Mouse (Mus musculus) G1E (cell line): ENCODE data around the gene Me3. TPM values are rescaled to one million over a fixed set of nuclear protein-coding genes. Genes with fewer than 3 reads are reported as not detected.

Source experiments
- ATAC-seq: 2 replicates; pipeline ENCODE4 v1.8.0; 2016; ENCODE audit warnings: mild to moderate bottlenecking; ENCODE audit not compliant: insufficient number of reproducible peaks, poor library complexity, low FRiP score, severe bottlenecking; ENCODE audit errors: extremely low read depth
- DNase-seq: peaks from one replicate; pipeline ENCODE4 v3.0.0; 2012; ENCODE audit warnings: low spot score
- H3K27me3 ChIP-seq: 2 replicates; pipeline ENCODE4 v1.6.1; 2012; ENCODE audit warnings: mild to moderate bottlenecking, low read length, inconsistent platforms; ENCODE audit not compliant: insufficient read depth
- H3K36me3 ChIP-seq: replicated peaks from 2 replicates; pipeline ENCODE3; 2012; ENCODE audit warnings: mild to moderate bottlenecking, inconsistent platforms
- H3K4me1 ChIP-seq: 2 replicates; pipeline ENCODE4 v1.6.1; 2012; ENCODE audit warnings: low read depth, low read length, inconsistent platforms, mixed read lengths; ENCODE audit not compliant: insufficient read depth
- H3K4me3 ChIP-seq: 2 replicates; pipeline ENCODE4 v1.5.1; 2012; ENCODE audit warnings: low read depth, mild to moderate bottlenecking, inconsistent platforms, low read length, moderate library complexity, mixed read lengths
- H3K9me3 ChIP-seq: replicated peaks from 2 replicates; pipeline ENCODE4 v1.6.1; 2012; ENCODE audit warnings: inconsistent platforms
- CTCF ChIP-seq: IDR thresholded peaks from 2 replicates; pipeline ENCODE4 v1.5.1; 2012; ENCODE audit warnings: low read depth, low read length, inconsistent platforms, mixed read lengths
- GATA1 ChIP-seq: IDR thresholded peaks from 2 replicates; pipeline ENCODE4 v1.6.1; 2012; ENCODE audit warnings: borderline replicate concordance, low read length, inconsistent platforms, mixed read lengths
- GATA2 ChIP-seq: IDR thresholded peaks from 2 replicates; pipeline ENCODE4 v1.6.1; 2012; ENCODE audit warnings: low read depth, low read length, inconsistent platforms, borderline replicate concordance
- POLR2AphosphoS5 ChIP-seq: IDR thresholded peaks from 2 replicates; pipeline ENCODE4 v1.6.1; 2012; ENCODE audit warnings: low read depth, low read length, inconsistent platforms; ENCODE audit not compliant: insufficient replicate concordance
- TAL1 ChIP-seq: conservative IDR thresholded peaks from 2 replicates; pipeline ENCODE4 v1.6.1; 2012; ENCODE audit warnings: low read depth, low read length, inconsistent platforms, mixed read lengths
- polyA plus RNA-seq: library from polyadenylated mRNA; stranded (reverse); fragments of >175 nt; gene quantifications from 2 replicates; pipeline ENCODE4 v1.2.3, GENCODE M21; 2012
- total RNA-seq, 2 experiments: library from RNA; stranded (forward) in 1 of 2; stranded (reverse) in 1 of 2; fragments of 200-1000 nt in 1 of 2; fragments of >200 nt in 1 of 2; fragmentation: Nextera tagmentation in 1 of 2; gene quantifications; 2 replicates each; pipeline ENCODE4 v1.2.3; 2014 to 2017

The Me3 gene
- total and polyA plus RNA-seq, 3 experiments, result 0.33 TPM; not detected in 2

DNA sequence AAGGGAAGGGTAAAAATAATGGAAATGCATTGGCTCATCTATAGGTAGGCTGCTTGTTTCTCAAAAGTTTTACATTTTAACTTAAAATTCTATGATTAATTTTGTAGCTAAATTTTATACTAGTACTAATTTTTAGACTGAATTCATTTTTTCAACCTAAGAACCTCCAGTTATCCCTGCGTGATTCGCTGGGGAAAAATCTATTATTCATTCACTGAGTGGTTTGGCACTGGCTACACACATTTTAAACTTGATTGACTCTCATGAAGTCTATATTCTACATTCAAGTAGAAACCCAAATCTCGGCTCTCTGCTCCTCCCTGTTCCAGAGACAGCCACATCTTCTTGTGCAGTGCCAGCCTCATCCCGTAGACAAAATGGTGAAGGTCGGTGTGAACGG, 24.9 kb upstream of the Me3 start:
- TF ChIP-seq CTCF (no peak), POLR2AphosphoS5 (no peak), GATA1 (no peak), TAL1 (no peak)
- Histone ChIP-seq H3K4me1 (no peaks in the 10 kb centered on the region), H3K4me3 (no peak overlapping the region), H3K27me3 (no peaks in the 10 kb centered on the region), H3K9me3 (no peaks in the 10 kb centered on the region), H3K36me3 (no peaks in the 10 kb centered on the region)
- ATAC-seq, result no peak
- DNase-seq, result no peak

DNA sequence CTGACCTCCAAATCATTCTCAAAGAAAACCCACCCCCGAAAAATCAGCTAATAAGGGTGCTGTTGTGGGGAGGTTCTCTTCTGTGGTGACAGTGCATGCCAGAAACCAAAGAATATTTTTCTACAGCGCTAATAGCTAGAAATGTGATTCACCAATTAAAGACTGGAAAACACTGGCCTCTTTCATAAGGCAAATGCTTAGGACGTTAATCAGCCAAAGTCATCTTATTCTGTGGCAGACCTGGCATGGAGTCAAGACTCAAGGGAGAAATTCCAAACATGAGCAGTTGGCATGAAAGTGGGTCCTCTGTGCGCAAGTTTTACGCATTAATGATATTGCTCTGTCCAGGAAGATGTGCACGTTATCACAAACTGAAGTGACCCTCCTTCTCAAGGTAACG, 21.0 kb upstream of the Me3 start:
- H3K27me3 ChIP-seq, result no peaks in the 10 kb centered on the region
- H3K4me1 ChIP-seq, result no peaks in the 10 kb centered on the region
- no peaks in the 10 kb centered on the region for H3K9me3 ChIP-seq
- H3K4me3 ChIP-seq, result no peak overlapping the region
- no peak for TF ChIP-seq CTCF
- DNase-seq (no peak), ATAC-seq (no peak)
- H3K36me3 ChIP-seq, result no peaks in the 10 kb centered on the region

DNA sequence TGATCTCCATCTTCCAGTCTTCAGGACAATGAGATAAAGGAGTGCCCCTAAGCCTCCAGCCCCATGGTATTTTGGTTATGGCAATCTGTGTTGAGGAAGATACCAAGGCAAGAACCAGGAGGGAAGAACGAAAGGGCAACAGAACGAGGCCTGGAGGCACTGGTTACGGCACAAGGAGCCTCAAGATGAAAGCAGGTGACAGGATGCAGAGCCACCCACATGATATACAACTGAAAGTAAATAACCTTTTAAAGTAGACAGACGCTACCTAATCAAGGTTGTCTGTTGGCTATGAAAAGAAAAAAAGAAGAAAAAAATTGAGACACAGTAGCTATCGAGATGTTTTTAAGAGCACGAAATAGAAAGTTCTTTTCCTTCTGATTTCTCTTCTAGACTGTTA, 16.0 kb upstream of the Me3 start:
- no peak for ATAC-seq
- TF ChIP-seq POLR2AphosphoS5 (no peak), CTCF (no peak), TAL1 (no peak), GATA2 (no peak), GATA1 (no peak)
- H3K4me3 ChIP-seq, result no peak overlapping the region

DNA sequence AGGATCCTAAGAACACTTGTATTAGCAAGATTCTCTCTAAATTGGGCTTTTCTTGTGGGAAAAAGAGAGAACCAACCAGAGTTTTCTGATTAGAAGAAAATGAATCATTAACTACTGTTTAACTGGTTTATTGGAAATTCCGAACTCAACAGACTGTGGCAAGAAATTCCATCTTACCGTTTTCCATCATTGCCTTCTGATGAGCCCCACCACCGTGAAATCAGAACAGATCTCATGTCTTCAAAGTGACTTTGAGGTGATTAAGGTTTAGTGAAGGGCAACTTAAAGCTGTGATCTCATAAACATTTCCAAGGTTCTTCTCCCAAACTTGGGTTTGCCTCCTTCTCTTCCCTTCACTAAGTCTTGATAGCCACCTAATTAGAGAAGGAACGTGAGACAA, 8.9 kb upstream of the Me3 start:
- Histone ChIP-seq H3K36me3 (no peaks in the 10 kb centered on the region), H3K9me3 (no peaks in the 10 kb centered on the region), H3K27me3 (no peaks in the 10 kb centered on the region), H3K4me1 (no peaks in the 10 kb centered on the region), H3K4me3 (no peak overlapping the region)
- DNase-seq (no peak), ATAC-seq (no peak)
- TF ChIP-seq GATA1 (no peak), POLR2AphosphoS5 (no peak), CTCF (no peak), TAL1 (no peak), GATA2 (no peak)

More for the DNA sequence above, 16.0 kb upstream of the Me3 start:
- H3K9me3 ChIP-seq, result no peaks in the 10 kb centered on the region
- H3K36me3 ChIP-seq, result no peaks in the 10 kb centered on the region
- DNase-seq, result no peak
- H3K4me1 ChIP-seq, result no peaks in the 10 kb centered on the region
- no peaks in the 10 kb centered on the region for H3K27me3 ChIP-seq

DNA sequence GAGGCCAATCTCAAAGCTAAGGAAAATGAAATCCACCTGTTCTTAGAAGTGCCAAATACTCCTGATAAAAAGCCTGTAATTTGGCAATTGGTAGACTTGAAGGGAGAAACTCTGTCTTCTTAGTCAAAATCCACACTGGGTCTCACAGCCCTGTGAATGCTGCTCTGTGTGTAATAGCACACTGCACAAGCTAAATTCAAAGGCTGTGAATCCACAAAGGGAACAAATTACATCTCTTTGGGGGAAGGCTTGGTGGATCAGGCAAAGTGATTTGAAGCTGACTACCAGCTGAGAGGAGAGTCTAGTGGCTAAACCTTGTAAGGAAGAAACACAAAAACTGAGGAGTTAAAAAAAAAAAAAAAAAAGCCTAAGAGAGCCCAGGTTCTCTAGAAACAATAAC, 4.8 kb upstream of the Me3 start:
- DNase-seq (no peak), ATAC-seq (no peak)
- Histone ChIP-seq H3K27me3 (no peaks in the 10 kb centered on the region), H3K9me3 (no peaks in the 10 kb centered on the region), H3K36me3 (no peaks in the 10 kb centered on the region), H3K4me1 (no peaks in the 10 kb centered on the region), H3K4me3 (no peak overlapping the region)
- TF ChIP-seq GATA1, result no peak
- no peak for TF ChIP-seq POLR2AphosphoS5
- no peak for TF ChIP-seq GATA2
- TF ChIP-seq TAL1, result no peak
- no peak for TF ChIP-seq CTCF

DNA sequence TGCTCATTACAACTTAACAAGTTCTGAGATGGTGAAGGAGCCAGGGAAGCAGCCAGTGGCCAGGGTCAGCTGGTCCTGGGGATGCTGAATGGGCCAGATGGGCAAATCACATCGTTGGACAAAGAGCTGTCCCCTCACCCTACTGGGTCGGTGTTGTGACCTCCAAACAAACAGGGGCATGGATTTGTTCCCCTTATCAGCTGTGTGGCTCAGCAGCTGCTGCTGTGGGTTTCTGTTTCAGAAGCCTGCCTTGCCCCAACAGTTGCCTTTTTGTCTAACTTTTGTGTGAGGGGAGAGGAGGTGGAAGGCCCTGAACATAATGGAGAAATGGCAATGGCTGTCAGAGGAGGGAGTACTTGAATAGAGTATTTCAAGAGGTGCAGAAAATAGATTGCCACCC, 4.2 kb upstream of the Me3 start:
- Histone ChIP-seq H3K27me3 (no peaks in the 10 kb centered on the region), H3K36me3 (no peaks in the 10 kb centered on the region), H3K4me3 (no peak overlapping the region), H3K4me1 (no peaks in the 10 kb centered on the region), H3K9me3 (no peaks in the 10 kb centered on the region)
- TF ChIP-seq GATA1 (no peak), POLR2AphosphoS5 (no peak), GATA2 (no peak), TAL1 (no peak), CTCF (no peak)
- DNase-seq (no peak), ATAC-seq (no peak)

DNA sequence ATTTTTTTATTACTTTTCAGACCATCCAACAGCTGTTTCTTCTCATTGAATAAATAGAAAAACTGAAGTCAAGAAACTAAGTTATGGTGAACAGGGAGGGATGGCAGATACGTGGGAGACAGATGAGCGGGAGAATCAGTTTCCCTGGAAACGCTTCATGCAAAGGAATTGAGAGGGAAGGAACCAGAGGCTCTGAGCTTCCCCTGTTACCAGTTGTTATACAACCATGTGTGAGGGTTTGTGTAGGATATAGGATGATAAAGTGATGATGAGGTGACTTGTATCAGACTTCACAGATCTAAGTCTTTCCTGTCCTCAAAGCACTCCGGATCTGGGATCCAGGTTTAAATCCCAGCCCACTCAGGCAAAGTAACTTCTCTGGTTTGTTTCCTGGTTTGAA, 3.2 kb upstream of the Me3 start:
- Histone ChIP-seq H3K9me3 (no peaks in the 10 kb centered on the region), H3K4me3 (no peak overlapping the region), H3K36me3 (no peaks in the 10 kb centered on the region), H3K27me3 (no peaks in the 10 kb centered on the region), H3K4me1 (no peaks in the 10 kb centered on the region)
- no peak for ATAC-seq
- TF ChIP-seq GATA2 (no peak), CTCF (no peak), GATA1 (no peak), POLR2AphosphoS5 (no peak), TAL1 (no peak)
- no peak for DNase-seq
